Comparison of ENCODE assay signal across 17 mouse cellular contexts in genomic region chr11:118821353-118821752, GRCm38 (mm10).
A peak's percentile ranks its signal among the peaks of the same experiment; 100 is the strongest.
DNase-seq lines count a peak whose midpoint lies in the region; ATAC-seq and TF ChIP-seq lines count a peak whose summit lies in the region.
"Had no signal": no experiment of that assay in that cellular context is flagged by ENCODE, and none has a peak within 500 bp of the region (broad histone marks: within the 10 kb centered on the region; RNA-seq: fewer than 3 reads in every experiment).

No protein-coding gene starts in this region.

- H3K9me3 ChIP-seq in lung, embryonic 14.5 days (ENCODE audit: low read depth, low read length) = no peaks in the 10 kb centered on the region
- H3K9me3 ChIP-seq: forebrain, embryonic 15.5 days; midbrain, embryonic 12.5 days had no signal

- intact Hi-C loops in gastrocnemius, adult 2 months (cut with DNase I) = no loop called here
- intact Hi-C loops in gastrocnemius, postnatal 36 days (cut with DNase I) = no loop called here

- no peak for ATAC-seq in lung, embryonic 14.5 days (ENCODE audit: insufficient read depth)
- ATAC-seq: CD4-positive, CD25-positive, alpha-beta regulatory T cell, adult 4 months; forebrain, embryonic 15.5 days; inflammation-experienced regulatory T-cells, adult 6 months had no signal

- no peak overlapping the region for H3K4me2 ChIP-seq in lung, embryonic 14.5 days
- H3K4me2 ChIP-seq: forebrain, embryonic 15.5 days; midbrain, embryonic 12.5 days had no signal

- no peaks in the 10 kb centered on the region for H3K4me1 ChIP-seq in lung, embryonic 14.5 days (ENCODE audit: insufficient read depth)
- no peaks in the 10 kb centered on the region for H3K4me1 ChIP-seq in lung, adult 2 months (ENCODE audit: control insufficient read depth, insufficient read depth, low read length)

- WGBS in lung, embryonic 14.5 days = 24% methylated on average over 2 of the region's 2 CpGs
- 25% methylated on average over 2 of the region's 2 CpGs for WGBS in lung, adult 2 months

- no peaks in the 10 kb centered on the region for H3K27me3 ChIP-seq in lung, embryonic 14.5 days (ENCODE audit: insufficient read depth, low read length)
- H3K27me3 ChIP-seq: forebrain, embryonic 15.5 days; midbrain, embryonic 12.5 days had no signal

- TF ChIP-seq POLR2A in lung, adult 2 months (IDR thresholded peaks at IDR 0.05; ENCODE audit: borderline replicate concordance, extremely low read depth, low read depth, low read length) = no peak

- TF ChIP-seq CTCF in lung, embryonic 14.5 days (IDR thresholded peaks at IDR 0.05; ENCODE audit: low read depth) = no peak
- no peak for TF ChIP-seq CTCF in lung, adult 2 months (IDR thresholded peaks at IDR 0.05; ENCODE audit: insufficient read depth, low read length)
- no peak for TF ChIP-seq CTCF in gastrocnemius, adult 2 months (IDR thresholded peaks at IDR 0.05)

- peak; percentile 3 for DNase-seq in lung, embryonic 14.5 days
- no peak for DNase-seq in lung, adult 2 months
- peak; percentile 59 for DNase-seq in gastrocnemius, adult 2 months
- peak; percentile 18 to 36 for DNase-seq in gastrocnemius, postnatal 36 days
- peak; percentile 1 for DNase-seq in lung, postnatal 25 days (ENCODE audit: low spot score)
- no peak for DNase-seq in thymus, postnatal 0 days (ENCODE audit: low spot score)
- DNase-seq in spleen, postnatal 14 days (ENCODE audit: low spot score in 2 of 2) = no peak
- DNase-seq: adrenal gland, postnatal 10 days; cerebellum, adult 18-20 months; layer of hippocampus, adult 9-11 months; right cerebral cortex, adult 18-20 months had no signal

- H3K4me3 ChIP-seq in lung, embryonic 14.5 days (ENCODE audit: low read depth, low read length) = no peak overlapping the region
- no peak overlapping the region for H3K4me3 ChIP-seq in lung, adult 2 months (replicated peaks; ENCODE audit: extremely low read depth, low read depth, low read length)
- H3K4me3 ChIP-seq in gastrocnemius, adult 2 months = no peak overlapping the region
- H3K4me3 ChIP-seq: erythroblast, embryonic 14.5 days; forebrain, embryonic 15.5 days; midbrain, embryonic 12.5 days had no signal

- no peak overlapping the region for H3K9ac ChIP-seq in lung, embryonic 14.5 days
- H3K9ac ChIP-seq: forebrain, embryonic 15.5 days; midbrain, embryonic 12.5 days had no signal

- no peak overlapping the region for H3K27ac ChIP-seq in lung, embryonic 14.5 days (ENCODE audit: low read depth)
- H3K27ac ChIP-seq in gastrocnemius, adult 2 months = no peak overlapping the region
- H3K27ac ChIP-seq: forebrain, embryonic 15.5 days; kidney, postnatal 0 days; midbrain, embryonic 12.5 days had no signal

- H3K36me3 ChIP-seq in lung, embryonic 14.5 days (ENCODE audit: insufficient read depth) = no peaks in the 10 kb centered on the region
- H3K36me3 ChIP-seq: forebrain, embryonic 15.5 days; midbrain, embryonic 12.5 days had no signal

Comparison
In these comparisons a context has a peak if more than half of its experiments do, and no peak if none do; other contexts are left out.
1. DNase-seq: peak in lung, embryonic 14.5 days (single experiment), gastrocnemius, adult 2 months (single experiment), gastrocnemius, postnatal 36 days (2 of 2) and lung, postnatal 25 days (single experiment); none in lung, adult 2 months (single experiment), thymus, postnatal 0 days (single experiment) and spleen, postnatal 14 days (0 of 2).